ENCODE assay signal across 20 mouse cellular contexts in genomic region chr10:40260305-40260704, GRCm38 (mm10).
"Had no signal": no experiment of that assay in that cellular context is flagged by ENCODE, and none has a peak within 500 bp of the region (broad histone marks: within the 10 kb centered on the region; RNA-seq: fewer than 3 reads in every experiment).

No protein-coding gene starts in this region.

- ATAC-seq: lung, postnatal 0 days; midbrain, embryonic 15.5 days had no signal

- H3K27me3 ChIP-seq: lung, embryonic 15.5 days; midbrain, embryonic 12.5 days; midbrain, embryonic 15.5 days; neural tube, embryonic 13.5 days; neural tube, embryonic 15.5 days; stomach, embryonic 15.5 days had no signal

- H3K9ac ChIP-seq: liver, embryonic 14.5 days; lung, embryonic 15.5 days; midbrain, embryonic 12.5 days; midbrain, embryonic 15.5 days; neural tube, embryonic 13.5 days; neural tube, embryonic 15.5 days; stomach, embryonic 15.5 days had no signal

- H3K36me3 ChIP-seq: lung, embryonic 15.5 days; midbrain, embryonic 15.5 days; neural tube, embryonic 13.5 days; neural tube, embryonic 15.5 days; stomach, embryonic 15.5 days had no signal

- H3K9me3 ChIP-seq: lung, embryonic 15.5 days; midbrain, embryonic 10.5 days; midbrain, embryonic 12.5 days; midbrain, embryonic 15.5 days; neural tube, embryonic 13.5 days; neural tube, embryonic 15.5 days; stomach, embryonic 15.5 days had no signal

- H3K4me2 ChIP-seq: lung, embryonic 15.5 days; midbrain, embryonic 12.5 days; midbrain, embryonic 15.5 days; neural tube, embryonic 13.5 days; stomach, embryonic 15.5 days had no signal

- DNase-seq: lung, adult 2 months; lung, postnatal 14 days; lung, postnatal 4 days; retina, postnatal 1 day; right cerebral cortex, adult 18-20 months; right cerebral cortex, postnatal 25 days; thymus, adult 2 months; thymus, postnatal 25 days; thymus, postnatal 4 days had no signal

- H3K4me3 ChIP-seq: lung, embryonic 15.5 days; midbrain, embryonic 10.5 days; midbrain, embryonic 12.5 days; midbrain, embryonic 15.5 days; myocyte; neural tube, embryonic 13.5 days; neural tube, embryonic 15.5 days; stomach, embryonic 15.5 days had no signal

- H3K27ac ChIP-seq: liver, embryonic 14.5 days; lung, embryonic 15.5 days; midbrain, embryonic 10.5 days; midbrain, embryonic 12.5 days; midbrain, embryonic 15.5 days; neural tube, embryonic 13.5 days; neural tube, embryonic 15.5 days; stomach, embryonic 15.5 days; stomach, postnatal 0 days had no signal
